In genomic region chr14:48207119-48207518, GRCm38 (mm10) we compare ENCODE assay signal across 8 mouse cellular contexts.
DNase-seq lines count a peak whose midpoint lies in the region; ATAC-seq lines count a peak whose summit lies in the region.

No protein-coding gene starts in this region.

- no peak overlapping the region for H3K27ac ChIP-seq in embryonic facial prominence, embryonic 11.5 days (replicated peaks; ENCODE audit: low read depth, low read length)
- H3K27ac ChIP-seq in neural tube, embryonic 13.5 days (replicated peaks), result peak overlapping the region; percentile 78

- peaks cover 7% of the 10 kb centered on the region for H3K4me1 ChIP-seq in embryonic facial prominence, embryonic 11.5 days (ENCODE audit: control insufficient read depth, insufficient read depth, low read length)
- peaks cover 60% of the 10 kb centered on the region for H3K4me1 ChIP-seq in neural tube, embryonic 13.5 days (replicated peaks)

- WGBS in embryonic facial prominence, embryonic 11.5 days, result 45% methylated on average over 15 of the region's 15 CpGs
- 16% methylated on average over 15 of the region's 15 CpGs for WGBS in neural tube, embryonic 13.5 days

- no peak for ATAC-seq in embryonic facial prominence, embryonic 11.5 days (replicated peaks; ENCODE audit: insufficient number of reproducible peaks, low FRiP score, low TSS enrichment, low read depth)
- ATAC-seq in neural tube, embryonic 13.5 days (ENCODE audit: low read depth), result peak; percentile 83

- no peaks in the 10 kb centered on the region for H3K36me3 ChIP-seq in embryonic facial prominence, embryonic 11.5 days (replicated peaks; ENCODE audit: control insufficient read depth, insufficient read depth, low read depth, low read length)
- no peaks in the 10 kb centered on the region for H3K36me3 ChIP-seq in neural tube, embryonic 13.5 days

- H3K27me3 ChIP-seq in embryonic facial prominence, embryonic 11.5 days (ENCODE audit: control insufficient read depth, insufficient read depth, low read length), result no peaks in the 10 kb centered on the region
- no peaks in the 10 kb centered on the region for H3K27me3 ChIP-seq in neural tube, embryonic 13.5 days

- no peak overlapping the region for H3K4me2 ChIP-seq in embryonic facial prominence, embryonic 11.5 days (ENCODE audit: low read depth, low read length)
- peak overlapping the region; percentile 40 for H3K4me2 ChIP-seq in neural tube, embryonic 13.5 days

- DNase-seq in brain, adult 2 months (ENCODE audit: low read depth, low spot score), result peak; percentile 70
- DNase-seq in embryonic facial prominence, embryonic 11.5 days (ENCODE audit: low spot score), result peak; percentile 40
- DNase-seq in heart, postnatal 14 days, result peak; percentile 58 to 69
- peak; percentile 34 for DNase-seq in left cerebral cortex, postnatal 4 days
- no peak for DNase-seq in gastrocnemius, adult 18-20 months (ENCODE audit: low spot score)
- DNase-seq in ovary, adult 18-20 months (ENCODE audit: low spot score), result no peak
- no peak for DNase-seq in adrenal gland, postnatal 4 days (ENCODE audit: low spot score in 2 of 2)

- H3K4me3 ChIP-seq in embryonic facial prominence, embryonic 11.5 days (ENCODE audit: low read depth, low read length), result no peak overlapping the region
- 0 out of 2 replicates have a peak overlapping the region, but pooled peaks have one; percentile 3 for H3K4me3 ChIP-seq in neural tube, embryonic 13.5 days

- intact Hi-C loops in heart, postnatal 14 days (cut with DNase I), result no loop called here
- intact Hi-C loops in left cerebral cortex, postnatal 4 days (cut with DNase I), result no loop called here

- no peak overlapping the region for H3K9ac ChIP-seq in embryonic facial prominence, embryonic 11.5 days (replicated peaks; ENCODE audit: low read length)
- peak overlapping the region; percentile 45 for H3K9ac ChIP-seq in neural tube, embryonic 13.5 days

- no peaks in the 10 kb centered on the region for H3K9me3 ChIP-seq in embryonic facial prominence, embryonic 11.5 days (replicated peaks; ENCODE audit: control insufficient read depth, low read length)
- H3K9me3 ChIP-seq in neural tube, embryonic 13.5 days, result no peaks in the 10 kb centered on the region

Comparison
In these comparisons a context has a peak if more than half of its experiments do, and no peak if none do; other contexts are left out.
1. DNase-seq: peak in brain, adult 2 months (single experiment), embryonic facial prominence, embryonic 11.5 days (single experiment), heart, postnatal 14 days (2 of 2) and left cerebral cortex, postnatal 4 days (single experiment); none in gastrocnemius, adult 18-20 months (single experiment), ovary, adult 18-20 months (single experiment) and adrenal gland, postnatal 4 days (0 of 2).